Mouse (Mus musculus): ENCODE results near the gene Sumf1. TPM values are rescaled to one million over a fixed set of nuclear protein-coding genes. Genes with fewer than 3 reads are reported as not detected.

Sumf1 gene
- polyA plus RNA-seq, 1 experiment from 2014 or later = 10.5 TPM

DNA sequence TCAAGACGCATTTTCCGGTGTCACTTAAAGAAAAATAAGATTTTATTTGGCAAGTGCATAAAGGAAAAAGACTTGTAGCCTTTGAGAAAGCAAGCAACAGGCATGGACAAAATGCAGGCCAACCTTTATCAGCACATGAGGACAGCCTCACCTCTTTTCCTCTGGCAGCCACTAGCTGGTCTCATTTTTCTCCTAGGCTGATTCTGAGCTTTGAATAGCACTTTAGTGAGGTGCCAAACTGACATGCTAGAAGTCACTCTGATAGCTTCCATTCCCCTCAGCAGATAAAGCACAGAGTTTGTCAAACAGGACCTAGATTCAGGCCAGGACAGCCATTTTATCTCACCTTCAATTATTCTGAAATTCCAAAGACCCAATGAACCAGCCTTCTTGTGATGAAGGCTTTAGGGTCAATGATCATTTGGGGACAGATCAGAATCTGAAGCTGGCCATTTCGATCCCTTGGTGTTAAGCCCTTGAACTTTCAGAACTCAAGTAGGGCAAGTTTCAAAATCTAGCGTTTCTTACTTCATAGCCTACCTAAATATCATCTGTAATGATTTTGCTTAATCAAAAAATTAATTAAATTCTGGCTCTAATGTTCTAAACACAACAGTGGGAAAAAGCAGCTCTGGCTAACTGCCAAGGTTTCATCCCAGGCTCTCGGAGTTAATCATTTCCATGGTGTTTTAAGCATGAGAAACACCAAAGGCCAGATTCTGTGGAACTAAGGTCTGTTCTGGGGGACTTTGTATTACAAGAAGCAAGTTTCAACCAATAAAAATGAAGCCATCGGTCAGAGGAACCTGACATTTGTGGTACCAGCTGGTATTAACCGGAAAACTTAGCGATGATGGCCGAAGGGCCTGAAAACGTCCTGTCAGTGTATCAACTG lies 83.2 kb downstream of the Sumf1 start:
- Histone ChIP-seq H3K27me3 (no peaks in the 10 kb centered on the region), H3K36me3 (no peaks in the 10 kb centered on the region), H3K4me3 (replicated peaks) (no peak overlapping the region), H3K4me1 (replicated peaks) (peaks cover 4% of the 10 kb centered on the region), H3K9ac (replicated peaks) (no peak overlapping the region), H3K27ac (no peak overlapping the region), H3K4me2 (replicated peaks) (no peak overlapping the region), H3K9me3 (no peaks in the 10 kb centered on the region)
- no peak for ATAC-seq
- 91% methylated on average over 10 of the region's 10 CpGs for WGBS

DNA sequence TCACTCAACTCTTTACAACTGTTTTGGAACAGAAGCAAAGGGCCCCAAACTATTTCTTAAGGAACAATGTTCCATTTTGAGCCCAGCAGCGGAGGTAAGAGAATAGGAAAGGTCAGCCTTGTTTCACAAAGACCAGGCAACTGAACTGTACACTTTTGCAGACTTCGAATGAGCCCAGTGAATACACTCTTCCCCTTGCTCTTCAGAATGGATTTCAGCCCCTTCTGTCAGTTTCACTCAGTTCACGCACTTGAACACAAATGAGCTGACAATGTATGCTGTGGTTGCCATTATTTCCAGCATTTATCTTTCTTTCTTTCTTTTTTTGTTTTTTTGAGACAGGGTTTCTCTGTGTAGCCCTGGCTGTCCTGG lies 86.5 kb downstream of the Sumf1 start:
- Histone ChIP-seq H3K4me2 (replicated peaks) (0 out of 2 replicates have a peak overlapping the region, but pooled peaks have one; percentile 5), H3K9ac (replicated peaks) (no peak overlapping the region), H3K9me3 (no peaks in the 10 kb centered on the region), H3K27ac (no peak overlapping the region), H3K4me1 (replicated peaks) (peaks cover 4% of the 10 kb centered on the region), H3K27me3 (no peaks in the 10 kb centered on the region), H3K4me3 (replicated peaks) (no peak overlapping the region), H3K36me3 (no peaks in the 10 kb centered on the region)
- ATAC-seq = peak; percentile 27; the same call in 1 of the 2 replicates
- WGBS = 36% methylated on average over 3 of the region's 3 CpGs

GRCm38 (mm10) chr6:108098171-108098845 lies 87.1 kb downstream of the Sumf1 start:
- Histone ChIP-seq H3K36me3 (no peaks in the 10 kb centered on the region), H3K9me3 (no peaks in the 10 kb centered on the region), H3K27ac (no peak overlapping the region), H3K4me3 (replicated peaks) (no peak overlapping the region), H3K4me1 (replicated peaks) (peaks cover 4% of the 10 kb centered on the region), H3K9ac (replicated peaks) (no peak overlapping the region), H3K4me2 (replicated peaks) (0 out of 2 replicates have a peak overlapping the region, but pooled peaks have one; percentile 5), H3K27me3 (no peaks in the 10 kb centered on the region)
- WGBS = 15% methylated on average over 9 of the region's 9 CpGs
- ATAC-seq = peak; percentile 86

- WGBS = 78% methylated on average over 5 of the region's 5 CpGs
- Histone ChIP-seq H3K4me1 (replicated peaks) (peaks cover 4% of the 10 kb centered on the region), H3K27ac (no peak overlapping the region), H3K9me3 (no peaks in the 10 kb centered on the region), H3K4me3 (replicated peaks) (no peak overlapping the region), H3K9ac (replicated peaks) (no peak overlapping the region), H3K36me3 (no peaks in the 10 kb centered on the region), H3K4me2 (replicated peaks) (no peak overlapping the region), H3K27me3 (no peaks in the 10 kb centered on the region)
- ATAC-seq = no peak
Measured at GRCm38 (mm10) chr6:108095445-108095844, 89.9 kb downstream of the Sumf1 start.

GRCm38 (mm10) chr6:108093449-108093848 lies 91.9 kb downstream of the Sumf1 start:
- no peak for ATAC-seq
- Histone ChIP-seq H3K27ac (no peak overlapping the region), H3K27me3 (no peaks in the 10 kb centered on the region), H3K4me1 (replicated peaks) (no peaks in the 10 kb centered on the region; the same call in 1 of the 2 replicates), H3K9ac (replicated peaks) (no peak overlapping the region), H3K9me3 (no peaks in the 10 kb centered on the region), H3K36me3 (no peaks in the 10 kb centered on the region), H3K4me3 (replicated peaks) (no peak overlapping the region), H3K4me2 (replicated peaks) (no peak overlapping the region)
- WGBS = 75% methylated on average over 3 of the region's 3 CpGs

GRCm38 (mm10) chr6:108092646-108093045 lies 92.7 kb downstream of the Sumf1 start:
- Histone ChIP-seq H3K9ac (replicated peaks) (no peak overlapping the region), H3K9me3 (no peaks in the 10 kb centered on the region), H3K27me3 (no peaks in the 10 kb centered on the region), H3K4me3 (replicated peaks) (no peak overlapping the region), H3K27ac (no peak overlapping the region), H3K36me3 (no peaks in the 10 kb centered on the region), H3K4me1 (replicated peaks) (no peaks in the 10 kb centered on the region), H3K4me2 (replicated peaks) (no peak overlapping the region)
- 75% methylated on average over 3 of the region's 3 CpGs for WGBS
- no peak for ATAC-seq

- whole genome bisulfite sequencing = 86% methylated on average over 1 of the region's 1 CpGs
- no peak overlapping the region for H3K4me3 ChIP-seq (replicated peaks)
Measured at GRCm38 (mm10) chr6:108091296-108091695, 94.1 kb downstream of the Sumf1 start.

DNA sequence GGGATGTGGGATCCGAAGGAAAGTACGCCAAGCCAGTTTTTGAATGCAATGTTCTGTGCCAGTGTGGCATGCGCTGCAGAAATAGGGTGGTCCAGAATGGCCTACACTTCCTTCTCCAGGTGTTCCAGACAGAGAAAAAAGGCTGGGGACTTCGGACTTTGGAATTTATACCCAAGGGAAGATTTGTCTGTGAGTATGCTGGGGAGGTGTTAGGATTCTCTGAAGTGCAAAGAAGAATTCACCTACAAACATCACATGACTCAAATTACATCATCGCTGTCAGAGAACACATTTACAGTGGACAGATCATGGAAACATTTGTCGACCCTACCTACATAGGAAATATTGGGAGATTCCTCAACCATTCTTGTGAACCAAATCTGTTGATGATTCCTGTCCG lies 109.5 kb downstream of the Sumf1 start:
- Histone ChIP-seq H3K9ac (replicated peaks) (no peak overlapping the region), H3K36me3 (peaks cover 28% of the 10 kb centered on the region), H3K9me3 (no peaks in the 10 kb centered on the region; the same call in 1 of the 2 replicates), H3K4me1 (replicated peaks) (no peaks in the 10 kb centered on the region), H3K27ac (no peak overlapping the region), H3K4me3 (replicated peaks) (no peak overlapping the region), H3K4me2 (replicated peaks) (no peak overlapping the region), H3K27me3 (no peaks in the 10 kb centered on the region)
- ATAC-seq = no peak
- WGBS = 96% methylated on average over 7 of the region's 7 CpGs

More at GRCm38 (mm10) chr6:108091296-108091695, 94.1 kb downstream of the Sumf1 start:
- no peak for ATAC-seq
- H3K4me1 ChIP-seq (replicated peaks) = no peaks in the 10 kb centered on the region
- H3K4me2 ChIP-seq (replicated peaks) = no peak overlapping the region
- H3K9me3 ChIP-seq = no peaks in the 10 kb centered on the region
- no peak overlapping the region for H3K9ac ChIP-seq (replicated peaks)
- no peaks in the 10 kb centered on the region for H3K27me3 ChIP-seq
- H3K27ac ChIP-seq = no peak overlapping the region
- H3K36me3 ChIP-seq = no peaks in the 10 kb centered on the region

DNA sequence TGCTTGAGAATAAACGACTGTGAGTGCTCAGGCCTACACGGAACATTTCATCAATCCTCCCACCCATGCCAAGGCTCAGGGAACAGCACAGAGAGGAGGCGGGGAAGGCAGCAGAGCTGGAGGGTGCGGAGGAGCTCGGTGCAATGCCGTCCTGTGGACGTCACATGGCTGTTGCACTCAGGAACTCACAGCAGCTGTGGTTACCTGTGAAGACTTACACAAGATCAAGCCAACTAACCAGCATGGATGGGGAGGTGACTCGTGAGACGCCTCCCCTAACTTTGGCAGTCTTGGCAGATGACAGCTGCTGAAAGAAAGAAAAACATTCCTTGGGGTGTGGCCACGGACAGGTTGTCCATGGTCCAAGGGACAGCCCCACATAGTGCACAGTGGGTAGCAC lies 110.8 kb downstream of the Sumf1 start:
- H3K9me3 ChIP-seq = no peaks in the 10 kb centered on the region; the same call in 1 of the 2 replicates
- H3K36me3 ChIP-seq = peaks cover 30% of the 10 kb centered on the region
- no peaks in the 10 kb centered on the region for H3K4me1 ChIP-seq (replicated peaks)
- no peaks in the 10 kb centered on the region for H3K27me3 ChIP-seq
- WGBS = 97% methylated on average over 10 of the region's 10 CpGs
- ATAC-seq = no peak
- no peak overlapping the region for H3K9ac ChIP-seq (replicated peaks)
- no peak overlapping the region for H3K27ac ChIP-seq
- H3K4me3 ChIP-seq (replicated peaks) = no peak overlapping the region
- H3K4me2 ChIP-seq (replicated peaks) = no peak overlapping the region

- Histone ChIP-seq H3K4me1 (replicated peaks) (no peaks in the 10 kb centered on the region), H3K9ac (replicated peaks) (no peak overlapping the region), H3K4me3 (replicated peaks) (no peak overlapping the region), H3K9me3 (no peaks in the 10 kb centered on the region; the same call in 1 of the 2 replicates), H3K27me3 (no peaks in the 10 kb centered on the region), H3K4me2 (replicated peaks) (no peak overlapping the region), H3K27ac (no peak overlapping the region), H3K36me3 (peaks cover 30% of the 10 kb centered on the region)
- ATAC-seq = no peak
- WGBS = 87% methylated on average over 2 of the region's 2 CpGs
Measured at GRCm38 (mm10) chr6:108073931-108074330, 111.5 kb downstream of the Sumf1 start.

GRCm38 (mm10) chr6:108073071-108073470 lies 112.3 kb downstream of the Sumf1 start:
- no peak overlapping the region for H3K4me2 ChIP-seq (replicated peaks)
- H3K4me3 ChIP-seq (replicated peaks) = no peak overlapping the region
- no peaks in the 10 kb centered on the region for H3K27me3 ChIP-seq
- no peak overlapping the region for H3K9ac ChIP-seq (replicated peaks)
- no peaks in the 10 kb centered on the region for H3K4me1 ChIP-seq (replicated peaks)
- no peaks in the 10 kb centered on the region; the same call in 1 of the 2 replicates for H3K9me3 ChIP-seq
- 70% methylated on average over 5 of the region's 5 CpGs for WGBS
- ATAC-seq = no peak
- peaks cover 30% of the 10 kb centered on the region for H3K36me3 ChIP-seq
- no peak overlapping the region for H3K27ac ChIP-seq

DNA sequence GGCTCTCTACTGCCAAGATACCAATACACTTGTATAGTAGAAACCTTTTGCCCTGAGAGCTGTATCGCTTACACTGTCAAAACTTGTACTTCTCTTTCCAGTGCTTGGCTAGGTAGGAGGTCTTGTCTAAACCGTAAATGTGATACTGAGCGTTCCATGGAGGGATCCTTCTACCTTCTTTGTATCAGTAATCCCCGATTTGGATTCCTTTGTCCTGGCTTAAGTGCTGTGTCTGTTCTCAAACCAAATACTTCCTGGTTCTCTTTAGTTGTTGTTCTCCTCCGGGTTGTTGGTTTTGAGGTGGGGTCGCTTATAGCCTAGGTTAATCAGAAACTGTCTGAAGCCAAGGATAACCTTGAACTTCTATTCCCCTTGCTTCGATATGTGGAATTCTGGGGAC lies 114.4 kb downstream of the Sumf1 start:
- no peaks in the 10 kb centered on the region; the same call in 1 of the 2 replicates for H3K9me3 ChIP-seq
- H3K4me3 ChIP-seq (replicated peaks) = no peak overlapping the region
- H3K27ac ChIP-seq = no peak overlapping the region
- ATAC-seq = no peak
- H3K4me2 ChIP-seq (replicated peaks) = no peak overlapping the region
- WGBS = 89% methylated on average over 7 of the region's 7 CpGs
- H3K9ac ChIP-seq (replicated peaks) = no peak overlapping the region
- H3K36me3 ChIP-seq = peaks cover 18% of the 10 kb centered on the region
- no peaks in the 10 kb centered on the region for H3K27me3 ChIP-seq
- 0 out of 2 replicates have a peak, but pooled peaks cover 2% of the 10 kb centered on the region for H3K4me1 ChIP-seq (replicated peaks)

Measured in midbrain, embryonic 13.5 days (tissue).